Comparison of ENCODE assay signal across 25 mouse cellular contexts in genomic region chr6:139599216-139599615, GRCm38 (mm10). TPM values are rescaled to one million over a fixed set of nuclear protein-coding genes. Genes with fewer than 3 reads are reported as not detected.
DNase-seq lines count a peak whose midpoint lies in the region; ATAC-seq and TF ChIP-seq lines count a peak whose summit lies in the region.
"Had no signal": no experiment of that assay in that cellular context is flagged by ENCODE, and none has a peak within 500 bp of the region (broad histone marks: within the 10 kb centered on the region; RNA-seq: fewer than 3 reads in every experiment).

No protein-coding gene starts in this region.

- DNase-seq in liver, adult 2 months (ENCODE audit: extremely low read depth, low read depth, low spot score), result no peak
- DNase-seq in liver, postnatal 0 days, result no peak
- DNase-seq in embryonic facial prominence, embryonic 14.5 days (ENCODE audit: low spot score), result peak; percentile 58
- peak; percentile 89 for DNase-seq in gonadal fat pad, adult 2 months (ENCODE audit: low read depth)
- DNase-seq in right cerebral cortex, postnatal 14 days, result no peak
- DNase-seq in forebrain, embryonic 14.5 days (ENCODE audit: low spot score), result no peak
- DNase-seq: adrenal gland, adult 2 months; adrenal gland, postnatal 10 days; adrenal gland, postnatal 25 days; cerebellum, adult 11 months; cerebellum, adult 18-20 months; cerebellum, adult 8-10 months; cerebellum, adult 9-11 months; cerebellum, postnatal 14 days; cerebellum, postnatal 36 days; embryo, embryonic 11 days had no signal

- H3K4me3 ChIP-seq in liver, adult 2 months (ENCODE audit: insufficient read depth, low read depth, low read length), result no peak overlapping the region
- H3K4me3 ChIP-seq in liver, postnatal 0 days (ENCODE audit: low read depth, low read length), result no peak overlapping the region
- H3K4me3 ChIP-seq in embryonic facial prominence, embryonic 13.5 days, result no peak overlapping the region
- no peak overlapping the region for H3K4me3 ChIP-seq in embryonic facial prominence, embryonic 14.5 days (ENCODE audit: low read depth, low read length)
- H3K4me3 ChIP-seq in forebrain, embryonic 14.5 days (ENCODE audit: low read depth, low read length), result no peak overlapping the region
- H3K4me3 ChIP-seq: embryonic facial prominence, embryonic 15.5 days; erythroblast, embryonic 14.5 days; forebrain, embryonic 13.5 days had no signal

- WGBS in liver, adult 2 months, result 68% methylated on average over 1 of the region's 1 CpGs
- 81% methylated on average over 1 of the region's 1 CpGs for WGBS in liver, postnatal 0 days (ENCODE audit: insufficient replicate concordance)
- 54% methylated on average over 1 of the region's 1 CpGs for WGBS in embryonic facial prominence, embryonic 13.5 days
- 80% methylated on average over 1 of the region's 1 CpGs for WGBS in embryonic facial prominence, embryonic 14.5 days
- 84% methylated on average over 1 of the region's 1 CpGs for WGBS in forebrain, embryonic 14.5 days

- peaks cover 15% of the 10 kb centered on the region; the same call in 1 of the 2 replicates for H3K4me1 ChIP-seq in liver, adult 2 months (ENCODE audit: control insufficient read depth, insufficient read depth, low read length)
- H3K4me1 ChIP-seq in liver, postnatal 0 days (ENCODE audit: insufficient read depth), result no peaks in the 10 kb centered on the region; the same call in 1 of the 2 replicates
- no peaks in the 10 kb centered on the region for H3K4me1 ChIP-seq in embryonic facial prominence, embryonic 13.5 days
- H3K4me1 ChIP-seq in embryonic facial prominence, embryonic 14.5 days (ENCODE audit: control insufficient read depth, insufficient read depth, low read length), result no peaks in the 10 kb centered on the region
- H3K4me1 ChIP-seq in forebrain, embryonic 14.5 days (ENCODE audit: control insufficient read depth, insufficient read depth, low read length), result no peaks in the 10 kb centered on the region
- H3K4me1 ChIP-seq: embryonic facial prominence, embryonic 15.5 days; forebrain, embryonic 13.5 days had no signal

- H3K27ac ChIP-seq in liver, adult 2 months (replicated peaks; ENCODE audit: insufficient read depth, low read depth, low read length), result peak overlapping the region; percentile 58; the same call in 1 of the 2 replicates
- no peak overlapping the region for H3K27ac ChIP-seq in liver, postnatal 0 days (ENCODE audit: low read depth)
- H3K27ac ChIP-seq in embryonic facial prominence, embryonic 13.5 days, result peak overlapping the region; percentile 16; the same call in 1 of the 2 replicates
- no peak overlapping the region for H3K27ac ChIP-seq in embryonic facial prominence, embryonic 14.5 days (replicated peaks; ENCODE audit: low read depth, low read length)
- no peak overlapping the region for H3K27ac ChIP-seq in forebrain, embryonic 14.5 days (ENCODE audit: low read depth, low read length)
- H3K27ac ChIP-seq: forebrain, embryonic 13.5 days had no signal

- no peak for ATAC-seq in liver, postnatal 0 days
- no peak for ATAC-seq in embryonic facial prominence, embryonic 13.5 days (ENCODE audit: insufficient number of reproducible peaks, insufficient read depth, low FRiP score, low TSS enrichment, low read depth)
- ATAC-seq in embryonic facial prominence, embryonic 14.5 days (ENCODE audit: low read depth), result no peak
- no peak for ATAC-seq in forebrain, embryonic 14.5 days
- ATAC-seq: forebrain, embryonic 13.5 days; forebrain, embryonic 16.5 days had no signal

- H3K4me2 ChIP-seq in liver, postnatal 0 days (ENCODE audit: low read depth, low read length), result no peak overlapping the region
- no peak overlapping the region for H3K4me2 ChIP-seq in embryonic facial prominence, embryonic 13.5 days
- H3K4me2 ChIP-seq in embryonic facial prominence, embryonic 14.5 days (ENCODE audit: low read depth, low read length), result no peak overlapping the region
- no peak overlapping the region for H3K4me2 ChIP-seq in forebrain, embryonic 14.5 days (ENCODE audit: low read length)
- H3K4me2 ChIP-seq: forebrain, embryonic 13.5 days had no signal

- no peaks in the 10 kb centered on the region for H3K9me3 ChIP-seq in liver, postnatal 0 days (ENCODE audit: low read length)
- no peaks in the 10 kb centered on the region for H3K9me3 ChIP-seq in embryonic facial prominence, embryonic 13.5 days
- no peaks in the 10 kb centered on the region for H3K9me3 ChIP-seq in embryonic facial prominence, embryonic 14.5 days (ENCODE audit: control insufficient read depth, low read length)
- no peaks in the 10 kb centered on the region for H3K9me3 ChIP-seq in forebrain, embryonic 14.5 days (replicated peaks; ENCODE audit: control insufficient read depth, low read length)
- H3K9me3 ChIP-seq: embryonic facial prominence, embryonic 15.5 days; forebrain, embryonic 13.5 days had no signal

- no peak for TF ChIP-seq POLR2A in liver, adult 2 months (IDR thresholded peaks at IDR 0.05; ENCODE audit: extremely low read depth, insufficient read depth, low read length)

- TF ChIP-seq EP300 in liver, postnatal 0 days (IDR thresholded peaks at IDR 0.05; ENCODE audit: low read depth), result no peak

- H3K79me2 ChIP-seq in liver, adult 2 months (ENCODE audit: control insufficient read depth, insufficient read depth, low read length), result no peaks in the 10 kb centered on the region; the same call in 1 of the 2 replicates

- no peaks in the 10 kb centered on the region for H3K27me3 ChIP-seq in liver, adult 2 months (ENCODE audit: control insufficient read depth, insufficient read depth, low read length)
- no peaks in the 10 kb centered on the region for H3K27me3 ChIP-seq in liver, postnatal 0 days (ENCODE audit: insufficient read depth, low read length)
- H3K27me3 ChIP-seq in embryonic facial prominence, embryonic 13.5 days, result no peaks in the 10 kb centered on the region
- no peaks in the 10 kb centered on the region for H3K27me3 ChIP-seq in embryonic facial prominence, embryonic 14.5 days (replicated peaks; ENCODE audit: control insufficient read depth, insufficient read depth, low read length)
- H3K27me3 ChIP-seq in forebrain, embryonic 14.5 days (replicated peaks; ENCODE audit: control insufficient read depth, insufficient read depth, low read length), result no peaks in the 10 kb centered on the region
- H3K27me3 ChIP-seq: embryonic facial prominence, embryonic 15.5 days; forebrain, embryonic 13.5 days had no signal

- no peaks in the 10 kb centered on the region for H3K36me3 ChIP-seq in liver, adult 2 months (ENCODE audit: control insufficient read depth, insufficient read depth, low read length)
- H3K36me3 ChIP-seq in liver, postnatal 0 days (replicated peaks; ENCODE audit: insufficient read depth, low read length), result no peaks in the 10 kb centered on the region
- no peaks in the 10 kb centered on the region for H3K36me3 ChIP-seq in embryonic facial prominence, embryonic 13.5 days
- H3K36me3 ChIP-seq in embryonic facial prominence, embryonic 14.5 days (ENCODE audit: control insufficient read depth, insufficient read depth, low read length), result no peaks in the 10 kb centered on the region
- no peaks in the 10 kb centered on the region for H3K36me3 ChIP-seq in forebrain, embryonic 14.5 days (ENCODE audit: control insufficient read depth, insufficient read depth, low read length)
- H3K36me3 ChIP-seq: embryonic facial prominence, embryonic 15.5 days had no signal

- TF ChIP-seq CTCF in liver, adult 2 months (IDR thresholded peaks at IDR 0.05; ENCODE audit: low read depth, low read length), result no peak
- no peak for TF ChIP-seq CTCF in liver, postnatal 0 days (IDR thresholded peaks at IDR 0.05; ENCODE audit: low read depth)

- H3K9ac ChIP-seq in liver, adult 2 months (ENCODE audit: low read depth, low read length), result no peak overlapping the region
- no peak overlapping the region for H3K9ac ChIP-seq in liver, postnatal 0 days (replicated peaks)
- no peak overlapping the region for H3K9ac ChIP-seq in embryonic facial prominence, embryonic 13.5 days
- no peak overlapping the region for H3K9ac ChIP-seq in embryonic facial prominence, embryonic 14.5 days (ENCODE audit: low read depth, low read length)
- H3K9ac ChIP-seq in forebrain, embryonic 14.5 days (ENCODE audit: low read length), result no peak overlapping the region
- H3K9ac ChIP-seq: embryonic facial prominence, embryonic 15.5 days; forebrain, embryonic 13.5 days had no signal

RNA-seq across cellular contexts. Expression of gene Pik3c2g, which starts 12.2 kb away (rescaled TPM):
- 26.6 and 27.5 TPM in 2 replicates for total RNA-seq in liver, adult 2 months (2014; rRNA removed)
- polyA plus RNA-seq in liver, adult 2 months (2012; rRNA removed), result 6.4 and 10.1 TPM in 2 replicates
- 5.6 and 5.8 TPM in 2 replicates for polyA plus RNA-seq in liver, postnatal 0 days (2015; fragmentation: Nextera tagmentation; extraction: Ambion mirVana)
- polyA plus RNA-seq in embryonic facial prominence, embryonic 13.5 days (2015; fragmentation: Nextera tagmentation; extraction: Ambion mirVana), result 1.2 and 1.7 TPM in 2 replicates
- 0.83 and 0.89 TPM in 2 replicates for polyA plus RNA-seq in embryonic facial prominence, embryonic 14.5 days (2014; fragmentation: Nextera tagmentation; extraction: Ambion mirVana)
- polyA plus RNA-seq in gonadal fat pad, adult 2 months (2012; rRNA removed), result 2.1 and 4.5 TPM in 2 replicates
- polyA plus RNA-seq in forebrain, embryonic 14.5 days (2014; fragmentation: Nextera tagmentation; extraction: Ambion mirVana), result 0.10 TPM in 1 of 2 replicates, not detected in the other
- total RNA-seq: common myeloid progenitor, adult 5-6 weeks; ES-E14; MEL had no signal
- polyA plus RNA-seq: C2C12; erythroblast, embryonic 14.5 days had no signal

Comparison
In these comparisons a context has a peak if more than half of its experiments do, and no peak if none do; other contexts are left out.
1. H3K27ac ChIP-seq: peak in liver, adult 2 months (single experiment) and embryonic facial prominence, embryonic 13.5 days (single experiment); none in liver, postnatal 0 days (single experiment), embryonic facial prominence, embryonic 14.5 days (single experiment) and forebrain, embryonic 14.5 days (single experiment).
2. DNase-seq: peak in embryonic facial prominence, embryonic 14.5 days (single experiment) and gonadal fat pad, adult 2 months (single experiment); none in liver, adult 2 months (single experiment), liver, postnatal 0 days (single experiment), right cerebral cortex, postnatal 14 days (single experiment) and forebrain, embryonic 14.5 days (single experiment).